Mouse (Mus musculus): Measurements from ENCODE around the gene Glyatl3. TPM values are rescaled to one million over a fixed set of nuclear protein-coding genes. Genes with fewer than 3 reads are reported as not detected.

The Glyatl3 gene
- total and polyA plus RNA-seq, 2 experiments from 2014 or later = not detected

- Histone ChIP-seq H3K9me3 (ENCODE audit: low read length) (no peaks in the 10 kb centered on the region), H3K9ac (peak within 1 kb of the TSS; percentile 53), H3K4me2 (ENCODE audit: low read depth) (peak within 1 kb of the TSS; percentile 94), H3K4me3 (ENCODE audit: low read depth, low read length) (peak within 1 kb of the TSS; percentile 57), H3K4me1 (ENCODE audit: insufficient read depth) (no peaks in the 10 kb centered on the region), H3K27me3 (ENCODE audit: insufficient read depth, low read length) (no peaks in the 10 kb centered on the region), H3K27ac (ENCODE audit: low read depth, low read length) (no peak within 1 kb of the TSS), H3K36me3 (ENCODE audit: insufficient read depth) (no peaks in the 10 kb centered on the region)
- DNase-seq = peak; percentile 42
- no peak for TF ChIP-seq CTCF (IDR thresholded peaks at IDR 0.05; ENCODE audit: low read depth)
- 2% methylated on average over 40 of the region's 40 CpGs for WGBS
- ATAC-seq = peak; percentile 76
Observed at GRCm38 (mm10) chr17:40879924-40880691, 34.0 kb downstream of the Glyatl3 start, which contains the start of gene 9130008F23Rik. 9130008F23Rik (minus strand) TSS chr17:40880559.

DNA sequence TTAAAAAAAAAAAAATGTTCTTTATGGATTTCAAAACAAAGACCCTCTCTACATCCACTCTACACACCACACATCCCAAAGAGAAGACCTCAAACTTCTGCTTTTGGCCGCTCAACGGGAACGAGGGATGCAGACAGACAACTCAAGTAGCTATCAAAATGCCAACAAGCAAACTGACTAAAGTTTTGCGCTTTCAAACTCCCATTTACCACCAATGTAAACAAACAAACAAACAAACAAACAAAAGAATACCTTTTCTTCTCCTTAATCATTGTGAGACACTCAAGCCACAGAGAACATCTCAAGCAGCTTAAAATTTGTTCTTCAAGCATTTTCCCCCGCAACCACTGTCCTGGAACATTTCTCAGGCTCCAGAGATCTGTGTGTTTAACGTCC is 34.6 kb downstream of the Glyatl3 start:
- H3K4me2 ChIP-seq (ENCODE audit: low read depth) = peak overlapping the region; percentile 94
- H3K9me3 ChIP-seq (ENCODE audit: low read length) = no peaks in the 10 kb centered on the region
- H3K4me3 ChIP-seq (ENCODE audit: low read depth, low read length) = peak overlapping the region; percentile 57
- ATAC-seq (no peak), DNase-seq (peak; percentile 1)
- peak overlapping the region; percentile 53; the same call in 1 of the 2 replicates for H3K9ac ChIP-seq
- no peaks in the 10 kb centered on the region for H3K4me1 ChIP-seq (ENCODE audit: insufficient read depth)
- H3K27ac ChIP-seq (ENCODE audit: low read depth, low read length) = no peak overlapping the region
- no peak for TF ChIP-seq CTCF (IDR thresholded peaks at IDR 0.05; ENCODE audit: low read depth)
- no peaks in the 10 kb centered on the region for H3K36me3 ChIP-seq (ENCODE audit: insufficient read depth)
- 14% methylated on average over 6 of the region's 6 CpGs for WGBS
- H3K27me3 ChIP-seq (ENCODE audit: insufficient read depth, low read length) = no peaks in the 10 kb centered on the region

DNA sequence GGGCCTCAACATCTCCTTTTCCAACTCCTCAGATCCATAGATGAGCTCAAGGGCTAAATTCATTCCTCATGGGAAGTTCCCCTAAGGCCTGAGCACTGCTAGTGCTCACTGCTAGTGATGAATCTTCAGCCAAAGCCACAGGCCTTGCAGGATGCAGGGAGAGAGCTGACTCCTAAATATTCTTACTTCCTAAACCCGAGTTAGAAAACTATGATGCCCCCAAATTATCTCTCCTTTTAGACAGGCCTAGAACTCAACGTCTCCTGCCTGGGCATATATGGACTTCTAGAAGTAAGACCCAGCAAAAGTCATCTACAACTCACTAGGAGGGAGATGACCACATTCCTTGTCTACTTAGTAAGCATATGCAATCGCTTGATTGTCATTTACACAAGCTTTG is 36.4 kb downstream of the Glyatl3 start:
- WGBS = 54% methylated on average over 3 of the region's 3 CpGs
- Histone ChIP-seq H3K9ac (no peak overlapping the region), H3K27me3 (ENCODE audit: insufficient read depth, low read length) (no peaks in the 10 kb centered on the region), H3K4me3 (ENCODE audit: low read depth, low read length) (no peak overlapping the region), H3K4me2 (ENCODE audit: low read depth) (no peak overlapping the region), H3K36me3 (ENCODE audit: insufficient read depth) (no peaks in the 10 kb centered on the region), H3K27ac (ENCODE audit: low read depth, low read length) (no peak overlapping the region), H3K9me3 (ENCODE audit: low read length) (no peaks in the 10 kb centered on the region), H3K4me1 (ENCODE audit: insufficient read depth) (no peaks in the 10 kb centered on the region)
- no peak for TF ChIP-seq CTCF (IDR thresholded peaks at IDR 0.05; ENCODE audit: low read depth)
- no peak for DNase-seq
- ATAC-seq = no peak

DNA sequence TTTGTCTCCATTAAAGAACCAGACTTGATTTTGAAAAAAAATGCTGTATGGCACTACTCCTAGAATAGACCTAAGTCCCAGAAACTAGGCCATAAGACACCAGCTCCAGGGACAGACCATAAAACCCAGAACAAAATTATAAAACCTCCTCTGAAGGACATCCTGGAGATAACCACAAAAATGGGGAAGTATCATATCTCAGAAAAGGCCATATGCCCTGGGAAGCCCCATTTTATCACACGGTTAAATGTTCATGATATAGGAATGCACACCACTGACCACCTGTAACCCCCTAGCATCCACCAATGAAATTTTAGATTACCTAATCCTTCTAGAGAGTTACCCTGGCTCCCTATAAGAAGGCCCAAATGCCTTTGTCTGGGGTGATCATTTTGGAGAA is 38.6 kb downstream of the Glyatl3 start:
- DNase-seq (no peak), ATAC-seq (no peak)
- no peak overlapping the region for H3K4me2 ChIP-seq (ENCODE audit: low read depth)
- H3K27ac ChIP-seq (ENCODE audit: low read depth, low read length) = no peak overlapping the region
- no peak overlapping the region for H3K4me3 ChIP-seq (ENCODE audit: low read depth, low read length)
- no peaks in the 10 kb centered on the region for H3K27me3 ChIP-seq (ENCODE audit: insufficient read depth, low read length)
- WGBS = 96% methylated on average over 1 of the region's 1 CpGs
- no peak overlapping the region for H3K9ac ChIP-seq
- no peaks in the 10 kb centered on the region for H3K4me1 ChIP-seq (ENCODE audit: insufficient read depth)
- no peak for TF ChIP-seq CTCF (IDR thresholded peaks at IDR 0.05; ENCODE audit: low read depth)
- H3K9me3 ChIP-seq (ENCODE audit: low read length) = no peaks in the 10 kb centered on the region
- no peaks in the 10 kb centered on the region for H3K36me3 ChIP-seq (ENCODE audit: insufficient read depth)

- no peaks in the 10 kb centered on the region for H3K27me3 ChIP-seq (ENCODE audit: insufficient read depth, low read length)
- H3K4me1 ChIP-seq (ENCODE audit: insufficient read depth) = no peaks in the 10 kb centered on the region
- ATAC-seq (no peak), DNase-seq (no peak)
- no peak for TF ChIP-seq CTCF (IDR thresholded peaks at IDR 0.05; ENCODE audit: low read depth)
- H3K36me3 ChIP-seq (ENCODE audit: insufficient read depth) = no peaks in the 10 kb centered on the region
- no peaks in the 10 kb centered on the region for H3K9me3 ChIP-seq (ENCODE audit: low read length)
- no peak overlapping the region for H3K4me3 ChIP-seq (ENCODE audit: low read depth, low read length)
- H3K27ac ChIP-seq (ENCODE audit: low read depth, low read length) = no peak overlapping the region
- H3K4me2 ChIP-seq (ENCODE audit: low read depth) = no peak overlapping the region
- 81% methylated on average over 3 of the region's 3 CpGs for WGBS
- no peak overlapping the region for H3K9ac ChIP-seq
Observed at GRCm38 (mm10) chr17:40874701-40875100, 39.4 kb downstream of the Glyatl3 start.

DNA sequence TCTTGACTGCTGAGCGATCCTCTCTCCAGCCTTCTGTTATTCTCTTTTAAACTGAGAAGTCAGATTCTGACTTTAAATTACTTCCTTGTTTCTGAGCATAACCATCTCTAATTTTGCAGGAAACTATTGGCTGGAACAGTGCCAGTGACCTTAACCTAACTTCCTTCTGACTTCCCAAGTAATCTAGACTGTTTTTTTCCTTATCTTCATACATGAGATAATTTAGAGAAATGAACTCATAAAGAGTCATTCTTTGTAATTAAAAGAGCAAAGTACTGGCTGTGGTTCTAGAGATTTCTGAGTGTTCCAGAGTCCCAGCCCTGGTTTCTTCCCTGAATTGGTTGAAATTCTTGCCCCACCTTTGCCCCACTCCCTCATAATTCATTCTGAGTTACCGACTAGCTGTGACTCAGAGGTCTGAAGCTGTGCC is 40.6 kb downstream of the Glyatl3 start:
- H3K27me3 ChIP-seq (ENCODE audit: insufficient read depth, low read length) = no peaks in the 10 kb centered on the region
- no peaks in the 10 kb centered on the region for H3K9me3 ChIP-seq (ENCODE audit: low read length)
- no peak for DNase-seq
- no peaks in the 10 kb centered on the region for H3K4me1 ChIP-seq (ENCODE audit: insufficient read depth)
- no peak for ATAC-seq
- no peak for TF ChIP-seq CTCF (IDR thresholded peaks at IDR 0.05; ENCODE audit: low read depth)
- H3K9ac ChIP-seq = no peak overlapping the region
- WGBS = 79% methylated on average over 2 of the region's 2 CpGs
- H3K4me2 ChIP-seq (ENCODE audit: low read depth) = no peak overlapping the region
- H3K27ac ChIP-seq (ENCODE audit: low read depth, low read length) = no peak overlapping the region
- H3K36me3 ChIP-seq (ENCODE audit: insufficient read depth) = no peaks in the 10 kb centered on the region
- H3K4me3 ChIP-seq (ENCODE audit: low read depth, low read length) = no peak overlapping the region

- Histone ChIP-seq H3K36me3 (ENCODE audit: insufficient read depth) (no peaks in the 10 kb centered on the region), H3K9ac (no peak overlapping the region), H3K27me3 (ENCODE audit: insufficient read depth, low read length) (no peaks in the 10 kb centered on the region), H3K4me3 (ENCODE audit: low read depth, low read length) (no peak overlapping the region), H3K9me3 (ENCODE audit: low read length) (no peaks in the 10 kb centered on the region), H3K4me1 (ENCODE audit: insufficient read depth) (no peaks in the 10 kb centered on the region), H3K4me2 (ENCODE audit: low read depth) (no peak overlapping the region), H3K27ac (ENCODE audit: low read depth, low read length) (no peak overlapping the region)
- ATAC-seq (no peak), DNase-seq (no peak)
- WGBS = 90% methylated on average over 6 of the region's 6 CpGs
- no peak for TF ChIP-seq CTCF (IDR thresholded peaks at IDR 0.05; ENCODE audit: low read depth)
Observed at GRCm38 (mm10) chr17:40872626-40873025, 41.5 kb downstream of the Glyatl3 start.
